Mouse (Mus musculus) limb, embryonic 11.5 days (tissue): ENCODE measurements at regions not wholly inside any gene's neighbourhood (a gene's known extent, or its start where the extent isn't known, plus 50 kb on each side); places are given as distances from the start of the nearest gene placed in this dataset.
"Not testable (repeated sequence)": the region's sequence is repeated elsewhere in the genome, so short reads cannot be mapped to it uniquely, and the experiment has no call there.

Experiments
- ATAC-seq: fragments of 200-750 bp; cut with Nextera tagmentation; 2 replicates; pipeline ENCODE4 v1.8.0; 2017; ENCODE audit warnings: low read depth; ENCODE audit not compliant: insufficient number of reproducible peaks, low FRiP score, low TSS enrichment
- DNase-seq: peaks from one replicate; pipeline ENCODE4 v3.0.0-alpha.2; 2015; ENCODE audit warnings: low spot score
- H3K27ac ChIP-seq: fragments of 300-500 bp; sonication (generic); replicated peaks from 2 replicates; pipeline ENCODE4 v1.5.1; 2014; ENCODE audit warnings: low read depth, mild to moderate bottlenecking, low read length
- H3K27me3 ChIP-seq: fragments of 300-500 bp; sonication (generic); 2 replicates; pipeline ENCODE4 v1.6.1; 2014; ENCODE audit warnings: mild to moderate bottlenecking, low read length, mixed read lengths; ENCODE audit not compliant: control insufficient read depth, insufficient read depth
- H3K36me3 ChIP-seq: fragments of 300-500 bp; sonication (generic); 2 replicates; pipeline ENCODE4 v1.6.1; 2014; ENCODE audit warnings: mild to moderate bottlenecking, low read length, moderate library complexity, mixed read lengths; ENCODE audit not compliant: control insufficient read depth, insufficient read depth
- H3K4me1 ChIP-seq: fragments of 300-500 bp; sonication (generic); 2 replicates; pipeline ENCODE4 v1.6.1; 2014; ENCODE audit warnings: low read length, mixed read lengths; ENCODE audit not compliant: control insufficient read depth, insufficient read depth
- H3K4me2 ChIP-seq: fragments of 300-500 bp; sonication (generic); 2 replicates; pipeline ENCODE4 v1.6.1; 2014; ENCODE audit warnings: low read depth, mild to moderate bottlenecking, moderate library complexity; ENCODE audit not compliant: severe bottlenecking
- H3K4me3 ChIP-seq: fragments of 300-500 bp; sonication (generic); 2 replicates; pipeline ENCODE4 v1.5.1; 2014; ENCODE audit warnings: low read depth, low read length
- H3K9ac ChIP-seq: fragments of 300-500 bp; sonication (generic); 2 replicates; pipeline ENCODE4 v1.6.1; 2014; ENCODE audit warnings: mild to moderate bottlenecking, low read length
- H3K9me3 ChIP-seq: fragments of 300-500 bp; sonication (generic); 2 replicates; pipeline ENCODE4 v1.6.1; 2016; ENCODE audit warnings: low read length; ENCODE audit not compliant: control insufficient read depth
- WGBS: fragments of 180-500 bp; shearing (Covaris S2); extraction: QIAGEN DNeasy Blood & Tissue Kit; methylation state at CpG from one replicate; pipeline ENCODE4 v1.1.7; 2014; 5-methylcytosine and 5-hydroxymethylcytosine counted together

- H3K36me3 ChIP-seq, H3K27ac ChIP-seq, H3K9me3 ChIP-seq, H3K4me1 ChIP-seq, H3K27me3 ChIP-seq: not testable (repeated sequence)
- ATAC-seq = peak; percentile 93
- Histone ChIP-seq H3K4me3 (peak overlapping the region; percentile 31), H3K4me2 (peak overlapping the region; percentile 47), H3K9ac (peak overlapping the region; percentile 53; the same call in 1 of the 2 replicates)
- DNase-seq = peak; percentile 31
- 9% methylated on average over 27 of the region's 51 CpGs for WGBS
Observed at GRCm38 (mm10) chr4:146263038-146263685, 106.5 kb downstream of the Zfp600 start.

- H3K27ac ChIP-seq, H3K9ac ChIP-seq, H3K9me3 ChIP-seq, H3K4me3 ChIP-seq, H3K4me2 ChIP-seq, H3K27me3 ChIP-seq, H3K4me1 ChIP-seq, H3K36me3 ChIP-seq, DNase-seq, ATAC-seq: not testable (repeated sequence)
- WGBS = 49% methylated on average over 2 of the region's 5 CpGs
Observed at GRCm38 (mm10) chr4:146263790-146264189, 107.2 kb downstream of the Zfp600 start.

GRCm38 (mm10) chr4:146270119-146270747 is 113.6 kb downstream of the Zfp600 start:
- WGBS = no CpG with 5 or more reads among the region's 14 CpGs
- not testable (repeated sequence) for H3K9ac ChIP-seq, H3K4me3 ChIP-seq, H3K4me2 ChIP-seq, DNase-seq, H3K27ac ChIP-seq, ATAC-seq, H3K27me3 ChIP-seq, H3K9me3 ChIP-seq, H3K36me3 ChIP-seq, H3K4me1 ChIP-seq
